Comparison of ENCODE assay signal across 8 mouse cellular contexts in the genomic region with DNA sequence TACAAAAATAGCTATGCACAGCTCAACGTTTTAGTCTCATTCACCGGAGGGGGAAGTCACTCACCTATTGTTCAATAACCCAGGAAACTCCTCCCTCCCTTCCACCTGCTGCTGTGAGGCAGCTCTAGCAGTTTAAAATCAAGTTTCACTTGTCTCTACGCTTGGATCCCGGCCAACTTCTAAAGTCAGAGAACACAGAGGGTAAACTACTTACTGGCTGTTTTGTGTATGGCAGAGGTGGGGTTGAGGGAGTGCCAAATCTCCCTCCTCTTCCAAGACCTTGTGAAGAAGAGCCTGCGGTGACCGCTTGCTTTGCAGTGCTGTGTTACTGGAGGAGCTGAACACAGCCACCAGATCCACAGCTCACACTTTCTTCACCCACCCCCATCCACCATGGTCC.
A peak's percentile ranks its signal among the peaks of the same experiment; 100 is the strongest.
DNase-seq lines count a peak whose midpoint lies in the region.

No protein-coding gene starts in this region.

- peak; percentile 56 for DNase-seq in urinary bladder, postnatal 14 days (ENCODE audit: low spot score)
- no peak for DNase-seq in urinary bladder, postnatal 10 days (ENCODE audit: low spot score)
- peak; percentile 81 to 91 for DNase-seq in heart, adult 9 months (ENCODE audit: low spot score in 2 of 2)
- peak; percentile 27 to 50 for DNase-seq in kidney, postnatal 4 days
- DNase-seq in testis, postnatal 10 days (ENCODE audit: low spot score) = peak; percentile 44
- DNase-seq in right cerebral cortex, postnatal 36 days (ENCODE audit: low spot score in 2 of 2) = no peak
- no peak for DNase-seq in embryo, embryonic 11 days
- no peak for DNase-seq in Muller cell, postnatal 12 days (ENCODE audit: inconsistent ontology term)

Comparison
In these comparisons a context has a peak if more than half of its experiments do, and no peak if none do; other contexts are left out.
1. DNase-seq: peak in urinary bladder, postnatal 14 days (single experiment), heart, adult 9 months (2 of 2), kidney, postnatal 4 days (2 of 2) and testis, postnatal 10 days (single experiment); none in urinary bladder, postnatal 10 days (single experiment), right cerebral cortex, postnatal 36 days (0 of 2), embryo, embryonic 11 days (single experiment) and Muller cell, postnatal 12 days (single experiment).